Mouse (Mus musculus) neural tube, embryonic 11.5 days (tissue): ENCODE measurements around the gene Hmox1. TPM values are rescaled to one million over a fixed set of nuclear protein-coding genes. Genes with fewer than 3 reads are reported as not detected.

Source experiments
- ATAC-seq: fragments of 200-750 bp; cut with Nextera tagmentation; 2 replicates; pipeline ENCODE4 v1.8.0; 2017; ENCODE audit warnings: moderate number of reproducible peaks, mild to moderate bottlenecking, moderate TSS enrichment, moderate library complexity; ENCODE audit not compliant: insufficient read depth, low FRiP score, low TSS enrichment
- DNase-seq: peaks from one replicate; pipeline ENCODE4 v3.0.0-alpha.2; 2015; ENCODE audit warnings: low spot score
- H3K27ac ChIP-seq: fragments of 300-500 bp; sonication (generic); 2 replicates; pipeline ENCODE4 v1.5.1; 2014; ENCODE audit warnings: low read depth, mild to moderate bottlenecking, low read length
- H3K27me3 ChIP-seq: fragments of 300-500 bp; sonication (generic); 2 replicates; pipeline ENCODE4 v1.6.1; 2014; ENCODE audit warnings: mild to moderate bottlenecking, low read length, mixed read lengths; ENCODE audit not compliant: control insufficient read depth, insufficient read depth
- H3K36me3 ChIP-seq: fragments of 300-500 bp; sonication (generic); 2 replicates; pipeline ENCODE4 v1.6.1; 2014; ENCODE audit warnings: mild to moderate bottlenecking, low read length, moderate library complexity, mixed read lengths; ENCODE audit not compliant: control insufficient read depth, insufficient read depth
- H3K4me1 ChIP-seq: fragments of 300-500 bp; sonication (generic); 2 replicates; pipeline ENCODE4 v1.6.1; 2014; ENCODE audit warnings: low read length, mixed read lengths; ENCODE audit not compliant: control insufficient read depth, insufficient read depth
- H3K4me2 ChIP-seq: fragments of 300-500 bp; sonication (generic); 2 replicates; pipeline ENCODE4 v1.6.1; 2014; ENCODE audit warnings: low read depth, mild to moderate bottlenecking, moderate library complexity
- H3K4me3 ChIP-seq: fragments of 300-500 bp; sonication (generic); 2 replicates; pipeline ENCODE4 v1.5.1; 2014; ENCODE audit warnings: low read depth, low read length
- H3K9ac ChIP-seq: fragments of 300-500 bp; sonication (generic); 2 replicates; pipeline ENCODE4 v1.6.1; 2014; ENCODE audit warnings: mild to moderate bottlenecking, low read length
- H3K9me3 ChIP-seq: fragments of 300-500 bp; sonication (generic); 2 replicates; pipeline ENCODE4 v1.6.1; 2016; ENCODE audit warnings: low read length; ENCODE audit not compliant: control insufficient read depth
- WGBS: fragments of 180-500 bp; shearing (Covaris S2); extraction: QIAGEN DNeasy Blood & Tissue Kit; methylation state at CpG from one replicate; pipeline ENCODE4 v1.1.7; 2014; 5-methylcytosine and 5-hydroxymethylcytosine counted together
- polyA plus RNA-seq: library from polyadenylated mRNA; unstranded; fragments of >200 nt; fragmentation: Nextera tagmentation; extraction: Ambion mirVana; gene quantifications from 2 replicates; pipeline ENCODE4 v1.2.1, GENCODE M21; 2014

The Hmox1 gene
- polyA plus RNA-seq: 15.9 and 16.1 TPM in 2 replicates

DNA sequence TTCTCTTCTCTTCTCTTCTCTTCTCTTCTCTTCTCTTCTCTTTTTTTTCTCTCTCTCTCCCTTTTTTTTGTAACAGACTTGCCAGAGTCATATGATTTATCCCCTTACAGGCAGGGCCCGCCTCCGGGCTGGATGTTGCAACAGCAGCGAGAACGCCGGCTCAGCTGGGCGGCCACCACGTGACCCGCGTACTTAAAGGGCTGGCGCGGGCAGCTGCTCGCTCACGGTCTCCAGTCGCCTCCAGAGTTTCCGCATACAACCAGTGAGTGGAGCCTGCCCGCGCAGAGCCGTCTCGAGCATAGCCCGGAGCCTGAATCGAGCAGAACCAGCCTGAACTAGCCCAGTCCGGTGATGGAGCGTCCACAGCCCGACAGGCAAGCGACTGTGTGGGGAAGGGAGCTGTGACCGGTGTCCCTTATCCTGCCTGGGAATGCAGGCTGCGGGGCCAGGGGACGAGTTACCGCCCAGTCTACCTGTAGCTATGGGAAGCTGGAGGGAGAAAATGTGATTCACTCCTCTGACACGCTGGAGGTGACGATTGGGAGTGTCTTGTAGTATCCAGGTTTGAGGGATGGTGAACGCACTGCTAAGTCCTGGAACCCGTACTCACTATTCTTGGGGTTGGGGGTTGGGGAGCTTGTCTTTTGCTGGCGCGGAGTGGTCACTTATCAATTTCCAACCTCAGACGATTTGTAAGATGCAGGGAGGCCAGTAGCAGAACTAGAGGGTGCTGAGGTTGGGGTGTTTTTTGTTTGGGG, at the start of gene Hmox1:
Gene Hmox1 (plus strand): TSS at position 223 of the 758 bp plus-strand sequence.
- DNase-seq: peak; percentile 92
- H3K27ac ChIP-seq: no peak within 1 kb of the TSS
- H3K4me2 ChIP-seq: peak within 1 kb of the TSS; percentile 85
- peak within 1 kb of the TSS; percentile 54 for H3K4me3 ChIP-seq
- no peaks in the 10 kb centered on the region for H3K4me1 ChIP-seq
- no peaks in the 10 kb centered on the region for H3K27me3 ChIP-seq
- WGBS: under 1% methylated on average over 36 of the region's 36 CpGs
- peak; percentile 91 for ATAC-seq
- no peaks in the 10 kb centered on the region for H3K9me3 ChIP-seq
- H3K36me3 ChIP-seq: no peaks in the 10 kb centered on the region
- peak within 1 kb of the TSS; percentile 69 for H3K9ac ChIP-seq

DNA sequence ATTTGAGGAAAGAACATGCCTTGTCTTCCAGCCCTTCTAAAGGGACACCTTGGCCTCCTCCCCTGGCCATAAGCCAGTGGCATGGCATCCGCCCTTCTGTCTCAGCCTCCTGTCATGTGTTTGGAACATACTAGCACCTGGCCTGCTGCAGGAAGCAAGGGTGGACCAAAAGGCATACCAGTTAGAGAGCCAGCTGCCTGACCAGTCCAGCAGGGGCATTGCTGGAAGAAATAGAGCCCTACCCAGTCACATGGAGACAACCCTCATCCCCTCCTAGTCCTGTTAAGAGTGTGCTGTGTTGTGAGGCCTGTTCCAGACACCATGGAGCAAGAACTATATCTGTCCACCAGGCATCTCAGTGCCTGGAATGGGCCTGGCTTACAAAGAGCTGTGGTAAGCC, 47.1 kb upstream of the Hmox1 start:
- ATAC-seq (no peak), DNase-seq (no peak)
- Histone ChIP-seq H3K9me3 (no peaks in the 10 kb centered on the region), H3K27me3 (no peaks in the 10 kb centered on the region), H3K36me3 (no peaks in the 10 kb centered on the region), H3K27ac (no peak overlapping the region), H3K4me1 (no peaks in the 10 kb centered on the region), H3K4me3 (no peak overlapping the region), H3K4me2 (no peak overlapping the region), H3K9ac (no peak overlapping the region)
- 87% methylated on average over 1 of the region's 1 CpGs for WGBS

DNA sequence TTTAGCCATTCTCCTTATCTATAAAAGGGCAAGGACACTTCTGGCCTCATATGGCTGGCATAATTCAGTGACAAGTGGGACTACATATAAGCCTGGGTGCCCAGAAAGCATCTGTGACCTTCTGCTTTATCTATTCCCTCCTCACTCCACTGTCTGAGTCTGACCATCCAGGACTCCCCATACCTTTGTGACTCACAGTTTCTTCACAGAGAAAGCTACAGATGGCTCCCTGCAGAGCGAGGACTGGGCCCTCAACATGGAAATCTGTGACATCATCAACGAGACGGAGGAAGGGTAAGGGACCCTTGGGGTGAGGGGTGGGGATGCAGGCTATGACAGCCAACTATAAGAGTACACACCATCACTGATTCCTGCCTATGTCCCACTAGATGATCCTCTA, 45.6 kb upstream of the Hmox1 start:
- Histone ChIP-seq H3K4me3 (no peak overlapping the region), H3K9me3 (no peaks in the 10 kb centered on the region), H3K9ac (no peak overlapping the region), H3K27me3 (no peaks in the 10 kb centered on the region), H3K27ac (no peak overlapping the region), H3K4me2 (no peak overlapping the region), H3K36me3 (no peaks in the 10 kb centered on the region), H3K4me1 (no peaks in the 10 kb centered on the region)
- no peak for DNase-seq
- WGBS: 84% methylated on average over 3 of the region's 3 CpGs
- ATAC-seq: no peak

DNA sequence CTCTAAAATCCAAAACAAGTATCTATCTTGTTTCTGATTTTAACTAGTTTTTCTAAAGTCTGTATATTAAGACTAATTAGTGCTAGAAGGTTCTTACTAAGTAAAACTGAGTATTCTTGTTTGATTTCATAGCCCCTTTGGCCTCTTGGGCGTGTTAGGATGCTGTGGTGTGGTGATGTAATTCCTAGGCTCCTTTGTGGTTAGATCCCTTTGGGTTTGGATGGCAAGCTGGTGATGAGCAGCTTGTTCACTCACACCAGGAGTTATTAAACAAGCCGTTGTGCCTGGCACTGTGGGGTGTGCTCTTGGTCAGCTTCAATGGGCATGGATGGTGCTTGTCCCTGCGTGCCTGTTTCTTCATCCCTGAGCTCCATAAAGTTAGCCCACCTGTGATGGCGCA, 40.1 kb upstream of the Hmox1 start:
- Histone ChIP-seq H3K4me1 (no peaks in the 10 kb centered on the region), H3K27ac (no peak overlapping the region), H3K27me3 (no peaks in the 10 kb centered on the region), H3K4me2 (no peak overlapping the region), H3K36me3 (no peaks in the 10 kb centered on the region), H3K9me3 (no peaks in the 10 kb centered on the region), H3K4me3 (no peak overlapping the region), H3K9ac (no peak overlapping the region)
- DNase-seq (no peak), ATAC-seq (no peak)
- WGBS: 90% methylated on average over 4 of the region's 4 CpGs

DNA sequence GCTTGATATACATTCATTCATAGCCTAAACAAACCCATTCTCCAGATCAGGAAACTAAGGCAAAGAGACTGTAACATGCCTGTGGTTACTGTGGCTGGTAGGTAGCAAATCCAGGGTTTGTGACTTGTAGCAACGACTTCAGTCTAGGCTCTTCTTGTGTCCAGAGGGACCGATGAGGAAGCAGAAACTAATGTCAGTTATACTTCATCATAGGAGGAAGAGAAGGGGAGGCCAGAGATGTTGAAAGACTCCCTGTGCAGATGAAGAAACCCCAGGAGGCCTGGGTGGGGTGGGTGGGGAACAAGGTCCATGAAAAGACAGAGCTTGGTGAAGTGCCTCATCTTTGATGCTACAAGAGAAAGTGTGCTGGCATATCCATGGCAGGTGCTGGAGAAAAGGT, 37.7 kb upstream of the Hmox1 start:
- no peaks in the 10 kb centered on the region for H3K9me3 ChIP-seq
- H3K36me3 ChIP-seq: no peaks in the 10 kb centered on the region
- no peak for ATAC-seq
- 97% methylated on average over 2 of the region's 2 CpGs for WGBS
- no peak overlapping the region for H3K4me3 ChIP-seq
- H3K27me3 ChIP-seq: no peaks in the 10 kb centered on the region
- no peak overlapping the region for H3K27ac ChIP-seq
- no peak for DNase-seq
- no peaks in the 10 kb centered on the region for H3K4me1 ChIP-seq
- H3K9ac ChIP-seq: no peak overlapping the region
- H3K4me2 ChIP-seq: no peak overlapping the region

DNA sequence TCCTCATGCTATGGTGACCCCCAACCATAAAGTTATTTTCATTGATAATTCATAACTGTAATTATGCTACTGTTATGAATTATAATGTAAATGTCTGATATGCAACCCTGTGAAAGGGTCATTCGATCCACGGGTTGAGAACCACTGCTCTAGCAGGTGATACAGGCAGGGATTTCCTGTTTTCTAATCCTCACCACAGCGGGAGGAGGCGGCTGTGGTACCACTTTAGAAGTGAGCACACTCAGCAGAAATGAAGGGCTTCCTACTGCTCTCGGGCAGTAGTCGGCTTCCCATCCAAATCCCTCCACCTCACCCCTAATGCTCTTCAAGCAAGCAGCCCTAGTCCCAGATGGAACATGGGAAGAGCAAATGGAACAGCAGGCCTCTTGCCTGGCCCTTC, 33.4 kb upstream of the Hmox1 start:
- no peak overlapping the region for H3K4me3 ChIP-seq
- no peaks in the 10 kb centered on the region for H3K9me3 ChIP-seq
- H3K4me2 ChIP-seq: no peak overlapping the region
- no peak overlapping the region for H3K9ac ChIP-seq
- WGBS: 82% methylated on average over 6 of the region's 6 CpGs
- no peaks in the 10 kb centered on the region for H3K4me1 ChIP-seq
- no peaks in the 10 kb centered on the region for H3K36me3 ChIP-seq
- DNase-seq (no peak), ATAC-seq (no peak)
- H3K27me3 ChIP-seq: no peaks in the 10 kb centered on the region
- no peak overlapping the region for H3K27ac ChIP-seq

DNA sequence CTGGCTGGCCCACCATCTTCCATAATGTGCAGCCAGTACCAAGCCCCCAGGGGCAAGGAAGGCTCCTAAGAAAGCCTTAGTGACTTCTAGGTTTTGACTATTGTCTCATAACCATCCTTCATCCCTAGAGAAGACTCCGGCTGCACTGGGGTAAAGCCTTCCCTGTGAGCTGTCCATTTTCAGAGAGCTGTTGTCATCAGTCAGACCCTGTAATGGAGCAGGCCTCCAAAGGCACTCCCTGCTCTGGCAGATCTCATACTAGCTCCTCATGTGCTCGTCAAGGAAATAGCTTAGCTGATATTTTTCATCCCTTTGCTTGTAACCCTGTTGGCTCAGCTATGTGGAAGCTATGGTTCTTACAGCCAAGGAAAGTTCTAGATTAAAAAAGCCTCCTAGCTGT, 32.6 kb upstream of the Hmox1 start:
- ATAC-seq: no peak
- no peak overlapping the region for H3K4me3 ChIP-seq
- WGBS: 79% methylated on average over 2 of the region's 2 CpGs
- H3K4me2 ChIP-seq: no peak overlapping the region
- no peaks in the 10 kb centered on the region for H3K9me3 ChIP-seq
- no peak overlapping the region for H3K27ac ChIP-seq
- no peak for DNase-seq
- H3K36me3 ChIP-seq: no peaks in the 10 kb centered on the region
- H3K9ac ChIP-seq: no peak overlapping the region
- H3K4me1 ChIP-seq: no peaks in the 10 kb centered on the region
- no peaks in the 10 kb centered on the region for H3K27me3 ChIP-seq

DNA sequence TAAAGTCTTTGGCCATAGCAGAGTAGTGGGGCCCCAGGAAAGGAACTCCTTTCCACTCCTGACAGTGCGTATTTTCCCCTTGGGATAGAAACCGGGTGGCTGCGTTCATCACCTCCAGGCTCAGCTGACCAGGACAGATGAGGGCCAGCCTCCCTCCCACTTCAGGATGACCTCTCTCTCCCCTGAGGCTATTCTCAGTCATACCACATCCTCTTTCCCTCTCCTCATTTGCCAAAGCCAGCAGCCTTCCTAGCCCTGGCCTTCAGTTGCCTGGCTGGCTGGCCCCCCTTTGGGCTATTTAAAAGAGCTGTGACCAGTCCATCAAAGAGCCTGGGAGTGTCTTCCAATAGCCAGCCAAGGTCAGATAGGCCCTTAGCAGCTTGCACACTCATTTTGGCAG, 30.1 kb upstream of the Hmox1 start:
- Histone ChIP-seq H3K4me2 (no peak overlapping the region), H3K9ac (no peak overlapping the region), H3K4me3 (no peak overlapping the region), H3K27ac (no peak overlapping the region), H3K27me3 (no peaks in the 10 kb centered on the region), H3K36me3 (no peaks in the 10 kb centered on the region), H3K9me3 (no peaks in the 10 kb centered on the region), H3K4me1 (no peaks in the 10 kb centered on the region)
- no peak for DNase-seq
- WGBS: 80% methylated on average over 3 of the region's 3 CpGs
- no peak for ATAC-seq

DNA sequence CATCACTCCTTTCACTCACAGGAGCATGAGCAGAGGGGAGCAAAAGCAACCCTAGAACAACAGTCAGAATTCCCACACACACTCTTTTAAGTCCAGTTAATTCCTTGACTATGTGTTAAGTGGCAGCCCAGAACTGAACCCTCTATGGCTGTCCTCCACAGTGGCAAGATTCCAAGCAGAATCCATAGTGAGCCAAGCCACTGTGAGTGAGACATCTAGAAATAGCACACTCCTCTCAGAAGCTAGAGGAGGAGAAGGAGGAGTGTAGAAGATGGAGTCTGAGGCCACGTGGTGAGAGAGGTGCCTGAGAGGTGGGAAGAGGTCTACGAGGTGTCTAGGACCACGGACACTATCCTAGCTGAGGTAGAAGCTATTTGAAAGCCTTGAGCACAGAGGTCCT, 28.6 kb upstream of the Hmox1 start:
- DNase-seq (no peak), ATAC-seq (no peak)
- H3K9ac ChIP-seq: no peak overlapping the region
- H3K27me3 ChIP-seq: no peaks in the 10 kb centered on the region
- 91% methylated on average over 3 of the region's 3 CpGs for WGBS
- H3K9me3 ChIP-seq: no peaks in the 10 kb centered on the region
- H3K4me1 ChIP-seq: no peaks in the 10 kb centered on the region
- no peak overlapping the region for H3K27ac ChIP-seq
- H3K36me3 ChIP-seq: no peaks in the 10 kb centered on the region
- H3K4me2 ChIP-seq: no peak overlapping the region
- H3K4me3 ChIP-seq: no peak overlapping the region
